Mouse (Mus musculus): ENCODE data around the gene Alg11. TPM values are rescaled to one million over a fixed set of nuclear protein-coding genes. Genes with fewer than 3 reads are reported as not detected.

Gene Alg11
- polyA plus RNA-seq, 1 experiment from 2014 or later = 27.0 TPM

DNA sequence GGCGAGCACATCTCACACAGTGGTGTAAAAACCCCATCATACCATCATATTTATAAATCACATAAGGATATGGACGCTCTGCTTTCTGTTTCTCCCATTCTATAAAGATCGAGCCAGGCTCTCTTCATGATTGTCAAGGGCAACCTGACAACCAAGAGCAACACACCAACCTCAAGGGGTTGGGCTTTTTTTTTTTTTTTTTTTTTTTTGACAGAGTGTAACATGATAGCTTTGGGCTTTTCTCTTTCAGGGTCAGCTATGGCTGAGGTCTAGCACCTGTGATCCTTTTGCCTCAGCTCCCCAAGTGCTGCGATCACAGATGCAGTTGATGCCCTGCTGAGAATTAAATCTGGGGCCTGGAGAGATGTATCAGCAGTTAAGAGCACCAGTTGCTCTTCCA is 46.5 kb downstream of the Alg11 start:
- ATAC-seq (replicated peaks; ENCODE audit: insufficient number of reproducible peaks, low FRiP score, low TSS enrichment) = no peak
- WGBS (ENCODE audit: insufficient replicate concordance) = 67% methylated on average over 4 of the region's 4 CpGs
- no peaks in the 10 kb centered on the region for H3K4me1 ChIP-seq (ENCODE audit: control insufficient read depth, insufficient read depth, low read length)

More for the DNA sequence above, 46.5 kb downstream of the Alg11 start:
- Histone ChIP-seq H3K27ac (ENCODE audit: low read depth, low read length) (no peak overlapping the region), H3K27me3 (ENCODE audit: control insufficient read depth, insufficient read depth, low read length) (no peaks in the 10 kb centered on the region), H3K9me3 (replicated peaks; ENCODE audit: control insufficient read depth, low read length) (no peaks in the 10 kb centered on the region), H3K4me3 (ENCODE audit: low read depth, low read length) (no peak overlapping the region), H3K4me2 (no peak overlapping the region), H3K9ac (ENCODE audit: low read depth, low read length) (no peak overlapping the region), H3K36me3 (ENCODE audit: control insufficient read depth, insufficient read depth, low read length) (no peaks in the 10 kb centered on the region)

Other genes starting within 250 kb of the Alg11 start
- gene Defb50, start 237.2 kb upstream of the Alg11 start, polyA plus RNA-seq (2014; fragmentation: Nextera tagmentation; extraction: Ambion mirVana) = not detected in 2 replicates
- gene Defb2, start 220.8 kb upstream of the Alg11 start, polyA plus RNA-seq (2014; fragmentation: Nextera tagmentation; extraction: Ambion mirVana) = not detected in 2 replicates
- not detected in 2 replicates for gene Defb10, start 201.8 kb upstream of the Alg11 start, polyA plus RNA-seq (2014; fragmentation: Nextera tagmentation; extraction: Ambion mirVana)
- gene Defb9, start 175.3 kb upstream of the Alg11 start, polyA plus RNA-seq (2014; fragmentation: Nextera tagmentation; extraction: Ambion mirVana) = not detected in 2 replicates
- gene Defb11, start 154.3 kb upstream of the Alg11 start, polyA plus RNA-seq (2014; fragmentation: Nextera tagmentation; extraction: Ambion mirVana) = not detected in 2 replicates
- gene Defb15, start 128.0 kb upstream of the Alg11 start, polyA plus RNA-seq (2014; fragmentation: Nextera tagmentation; extraction: Ambion mirVana) = not detected in 2 replicates
- gene Defb35, start 122.4 kb upstream of the Alg11 start, polyA plus RNA-seq (2014; fragmentation: Nextera tagmentation; extraction: Ambion mirVana) = not detected in 2 replicates
- not detected in 2 replicates for gene Defb13, start 114.0 kb upstream of the Alg11 start, polyA plus RNA-seq (2014; fragmentation: Nextera tagmentation; extraction: Ambion mirVana)
- gene Fam90a1a, start 102.0 kb upstream of the Alg11 start, polyA plus RNA-seq (2014; fragmentation: Nextera tagmentation; extraction: Ambion mirVana) = not detected in 2 replicates
- not detected in 2 replicates for gene Ccdc70, start 90.9 kb upstream of the Alg11 start, polyA plus RNA-seq (2014; fragmentation: Nextera tagmentation; extraction: Ambion mirVana)
- gene Atp7b, start 416 bp upstream of the Alg11 start, polyA plus RNA-seq (2014; fragmentation: Nextera tagmentation; extraction: Ambion mirVana) = 2.9 and 3.6 TPM in 2 replicates
- gene Nek5, start 64.3 kb downstream of the Alg11 start, polyA plus RNA-seq (2014; fragmentation: Nextera tagmentation; extraction: Ambion mirVana) = 0.27 TPM in 1 of 2 replicates, not detected in the other
- 5.8 and 7.8 TPM in 2 replicates for gene Nek3, start 105.7 kb downstream of the Alg11 start, polyA plus RNA-seq (2014; fragmentation: Nextera tagmentation; extraction: Ambion mirVana)
- gene Ckap2, start 125.1 kb downstream of the Alg11 start, polyA plus RNA-seq (2014; fragmentation: Nextera tagmentation; extraction: Ambion mirVana) = 37.4 and 37.6 TPM in 2 replicates
- 27.7 and 29.6 TPM in 2 replicates for gene Vps36, start 132.1 kb downstream of the Alg11 start, polyA plus RNA-seq (2014; fragmentation: Nextera tagmentation; extraction: Ambion mirVana)
- 14.4 and 15.8 TPM in 2 replicates for gene Thsd1, start 166.6 kb downstream of the Alg11 start, polyA plus RNA-seq (2014; fragmentation: Nextera tagmentation; extraction: Ambion mirVana)
- not detected in 2 replicates for gene Tpte, start 222.7 kb downstream of the Alg11 start, polyA plus RNA-seq (2014; fragmentation: Nextera tagmentation; extraction: Ambion mirVana)

Data from heart, embryonic 11.5 days (tissue).